Mouse (Mus musculus) cerebellum, adult 9-10 months (tissue): ENCODE results near the gene Trpv1.

Source experiments
- DNase-seq: peaks from one replicate; pipeline ENCODE4 v3.0.0; 2022

Gene Trpv1

DNA sequence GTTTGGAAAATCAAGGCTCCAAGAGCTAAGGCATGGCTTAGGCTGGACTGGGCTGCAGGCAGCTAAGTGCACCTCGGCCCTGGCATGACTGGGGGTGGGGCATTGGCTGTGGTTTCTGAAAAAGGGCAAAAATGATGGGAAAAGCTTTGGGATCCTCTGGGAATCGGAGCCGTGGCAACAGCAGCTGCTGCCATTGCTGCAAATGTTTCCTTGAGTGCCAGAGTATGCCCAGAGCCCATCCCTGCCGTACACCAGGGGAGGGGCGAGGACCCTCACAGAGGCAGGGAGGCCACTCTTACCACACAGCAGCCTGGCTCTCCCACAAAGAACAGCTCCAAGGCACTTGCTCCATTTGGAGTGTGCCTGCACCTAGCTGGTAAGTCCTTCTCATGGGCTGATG is at the start of gene Trpv1:
TSS of gene Trpv1 (plus strand) at position 301 of the 400 bp plus-strand sequence.
- DNase-seq, result no peak

DNA sequence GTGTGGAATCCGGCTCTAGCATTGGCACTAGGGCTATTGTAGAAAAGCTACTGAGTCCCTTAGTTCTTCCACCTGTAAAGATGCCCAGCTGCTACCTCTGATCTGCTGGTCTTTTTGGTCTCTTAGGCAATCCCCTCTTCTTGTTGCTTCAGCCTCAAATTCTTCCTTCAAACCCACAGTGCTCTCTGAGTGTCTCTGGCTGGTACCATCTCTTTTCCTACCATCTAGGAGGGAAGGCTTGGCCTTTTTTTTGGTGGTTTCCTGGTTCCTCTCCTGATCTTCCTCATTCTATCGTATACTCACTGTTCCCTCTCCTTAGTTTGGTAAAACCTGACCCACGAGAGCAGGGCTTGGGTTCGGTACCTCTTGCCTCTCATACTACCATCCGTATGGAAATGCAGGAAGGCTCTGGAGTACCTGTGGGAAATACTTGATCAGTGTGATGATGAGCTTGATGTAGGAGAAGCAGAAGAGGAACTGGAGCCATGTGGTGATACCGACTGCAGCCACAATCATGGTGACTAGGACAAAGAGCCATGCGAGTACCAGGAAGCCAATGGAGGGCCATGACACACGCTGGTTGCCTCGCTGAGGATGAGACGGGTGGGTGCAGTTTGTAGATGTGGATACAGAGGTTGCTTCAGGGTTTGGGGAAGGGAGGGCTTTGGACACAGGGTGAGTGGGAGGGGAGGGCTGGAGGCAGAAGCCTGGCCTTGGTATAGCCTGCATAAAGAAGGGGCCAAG is 48.0 kb upstream of the Trpv1 start:
- DNase-seq, result no peak

DNA sequence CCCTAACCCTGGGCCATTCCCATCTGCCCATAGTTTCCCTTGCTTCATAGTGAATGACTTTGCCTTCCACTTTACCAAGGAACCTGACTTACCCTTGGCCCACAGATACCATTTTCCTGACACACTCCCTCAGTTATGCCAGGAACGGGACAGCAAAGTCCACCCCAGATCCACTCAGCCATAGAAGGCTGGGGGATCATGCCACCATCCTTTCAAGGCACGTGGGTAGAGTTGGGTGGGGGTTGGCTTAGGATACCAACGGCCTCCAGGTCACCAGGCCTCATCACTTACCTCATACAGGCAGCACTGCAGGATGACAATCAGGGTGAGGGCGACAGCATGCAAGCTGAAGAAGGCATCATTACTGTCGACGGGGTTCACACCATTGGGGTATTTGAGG is 46.9 kb upstream of the Trpv1 start:
- DNase-seq, result no peak

DNA sequence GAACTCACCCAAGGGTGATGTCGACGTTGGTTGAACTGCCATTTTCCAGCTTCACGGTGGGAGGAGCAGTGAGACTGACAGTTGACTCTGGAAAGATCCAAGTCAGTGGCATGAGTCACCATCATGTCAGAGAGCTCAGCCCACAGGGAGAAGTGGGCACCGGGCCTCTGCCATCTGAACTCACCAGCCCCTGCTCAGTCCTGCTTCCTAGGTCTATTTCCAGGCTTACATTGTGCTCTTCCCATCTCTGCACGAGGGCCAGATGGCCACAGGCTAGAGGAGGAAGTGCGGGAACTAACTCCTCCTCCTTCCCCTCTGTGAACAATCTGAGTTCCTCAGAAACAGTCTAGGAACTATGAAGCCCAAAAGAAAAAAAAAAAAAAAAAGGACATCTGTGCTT is 41.0 kb upstream of the Trpv1 start:
- DNase-seq, result peak; percentile 73

DNA sequence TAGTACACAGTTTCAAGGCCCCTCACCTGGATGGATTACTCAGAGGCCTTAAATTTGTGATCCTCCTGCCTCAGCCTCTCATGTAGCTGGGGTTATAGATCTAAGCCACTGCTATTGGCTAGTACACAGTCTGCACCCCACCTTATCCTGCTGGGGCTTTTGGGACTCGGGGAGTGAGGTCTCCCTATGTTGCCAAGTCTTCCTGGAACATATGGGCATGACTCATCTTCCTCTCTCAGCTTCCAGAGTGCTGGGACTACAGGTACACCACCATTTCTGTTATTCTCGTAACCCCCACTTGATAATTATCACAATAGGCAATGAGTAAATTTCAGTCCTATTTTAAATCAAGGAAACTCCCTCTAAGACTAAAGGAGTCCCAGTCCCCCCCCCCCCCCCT is 39.6 kb upstream of the Trpv1 start:
- DNase-seq, result peak; percentile 31

DNA sequence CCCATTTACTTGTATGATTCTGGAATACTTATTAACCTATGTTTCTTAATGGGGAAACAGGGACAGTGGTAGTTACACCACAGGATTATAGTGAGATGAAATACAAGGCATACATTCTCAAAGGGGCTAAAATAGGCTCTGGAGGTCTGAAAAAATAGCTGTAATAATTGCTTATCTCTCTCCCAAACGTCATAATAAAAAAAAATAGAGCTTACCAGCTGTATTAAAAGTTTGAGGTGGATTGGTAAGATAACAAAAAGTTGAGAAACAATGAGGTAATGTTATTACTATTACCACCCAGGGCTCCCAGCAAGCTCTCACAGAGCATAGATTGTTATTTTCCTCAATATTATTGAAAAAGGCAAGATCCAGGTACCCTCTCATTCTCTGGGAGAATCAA is 35.9 kb upstream of the Trpv1 start:
- no peak for DNase-seq

DNA sequence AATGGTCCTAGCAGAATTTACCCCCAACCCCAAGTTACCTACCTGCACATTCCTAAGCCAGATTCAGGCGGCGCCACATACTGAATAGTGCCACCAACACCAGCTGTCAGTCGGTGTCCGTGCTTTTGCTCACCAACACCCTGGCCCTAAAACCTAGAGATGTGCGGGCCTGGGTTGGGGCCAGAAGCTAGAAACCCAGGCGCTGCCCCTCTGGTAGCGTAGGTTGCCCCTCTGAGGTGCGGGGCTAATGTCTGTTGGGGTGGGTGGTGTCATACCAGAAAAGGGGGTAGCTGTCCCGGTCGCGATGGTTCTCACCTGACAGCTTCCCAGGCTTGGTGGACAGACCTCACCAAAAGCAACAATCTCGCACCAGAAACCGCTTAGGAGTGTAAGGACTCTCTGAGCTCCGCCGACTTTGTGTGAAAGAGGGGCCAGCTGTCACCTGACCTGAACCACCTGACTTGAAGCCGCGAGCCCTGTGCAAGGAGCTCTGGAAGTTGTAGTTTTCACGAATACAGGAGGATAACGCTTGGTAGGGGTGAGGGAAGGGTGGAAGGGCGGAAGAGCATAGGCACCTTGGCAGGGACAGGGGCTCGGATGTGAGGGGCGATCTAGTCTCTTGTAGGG is 35.4 kb upstream of the Trpv1 start, which contains the start of gene Ctns:
TSS of gene Ctns (minus strand) at position 440 of the 627 bp plus-strand sequence.
- peak; percentile 93 for DNase-seq

DNA sequence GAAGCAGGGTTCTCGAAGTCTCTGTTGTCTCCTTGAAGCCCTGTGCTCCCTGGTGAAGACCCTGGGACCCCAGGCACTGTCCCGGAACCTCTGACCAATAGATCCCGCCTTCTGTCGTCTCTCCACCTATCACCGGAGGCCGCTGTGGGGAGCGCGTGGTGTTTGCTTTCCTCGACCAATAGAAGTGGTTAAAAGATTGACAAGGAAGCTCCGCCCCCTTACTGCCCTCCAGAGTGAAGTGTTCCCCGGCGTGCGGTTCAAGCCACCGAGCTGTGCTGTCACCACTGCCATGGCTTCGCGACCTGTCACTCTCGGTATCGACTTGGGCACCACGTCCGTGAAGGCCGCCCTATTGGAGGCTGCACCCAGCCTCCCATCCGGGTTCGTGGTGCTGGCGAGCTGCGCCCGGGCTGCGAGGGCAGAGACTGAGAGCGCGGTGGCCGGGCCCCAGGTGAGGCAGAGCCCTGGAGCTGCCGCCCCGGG is 34.8 kb upstream of the Trpv1 start, which contains the start of gene Shpk:
TSS of gene Shpk (plus strand) at position 231 of the 483 bp plus-strand sequence.
- peak; percentile 98 for DNase-seq

DNA sequence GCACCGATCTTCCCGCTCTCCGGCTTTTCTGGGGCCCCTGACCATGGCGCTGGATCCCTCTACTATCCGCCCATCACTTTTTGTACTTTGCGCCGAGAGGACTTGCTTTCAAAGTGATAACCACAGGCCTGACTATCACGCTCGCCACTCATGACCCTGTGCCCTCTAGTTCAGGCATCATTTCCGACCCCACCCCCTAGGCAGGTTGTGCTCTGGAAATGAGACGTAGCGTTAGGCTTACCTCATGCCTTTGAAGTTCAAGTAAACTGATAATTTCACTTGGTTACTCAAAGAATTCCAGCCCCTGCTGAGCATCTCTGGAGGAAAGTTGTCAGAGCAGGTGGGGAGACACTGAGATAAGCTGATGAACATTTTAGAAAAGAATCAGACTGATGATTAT is 34.2 kb upstream of the Trpv1 start:
- peak; percentile 60 for DNase-seq

DNA sequence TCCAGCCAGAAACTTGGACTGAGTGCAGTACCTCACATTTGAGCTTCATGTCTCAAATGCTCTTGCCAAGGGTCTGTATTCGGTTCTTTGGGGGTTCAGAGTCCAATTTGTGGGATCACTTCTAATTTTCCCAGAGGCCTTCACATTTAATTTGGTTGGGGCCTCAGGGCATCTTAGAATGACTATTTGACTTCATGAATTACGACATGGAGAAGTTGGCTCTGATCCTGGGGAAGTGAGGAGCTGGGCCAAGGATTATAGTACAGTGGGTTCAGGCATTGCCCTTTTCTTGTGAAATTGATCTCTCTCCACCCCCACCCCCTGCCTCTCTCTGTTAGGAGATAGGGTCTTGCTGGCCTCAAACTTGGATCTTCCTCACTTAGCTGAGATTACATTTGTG is 33.1 kb upstream of the Trpv1 start:
- peak; percentile 27 for DNase-seq

DNA sequence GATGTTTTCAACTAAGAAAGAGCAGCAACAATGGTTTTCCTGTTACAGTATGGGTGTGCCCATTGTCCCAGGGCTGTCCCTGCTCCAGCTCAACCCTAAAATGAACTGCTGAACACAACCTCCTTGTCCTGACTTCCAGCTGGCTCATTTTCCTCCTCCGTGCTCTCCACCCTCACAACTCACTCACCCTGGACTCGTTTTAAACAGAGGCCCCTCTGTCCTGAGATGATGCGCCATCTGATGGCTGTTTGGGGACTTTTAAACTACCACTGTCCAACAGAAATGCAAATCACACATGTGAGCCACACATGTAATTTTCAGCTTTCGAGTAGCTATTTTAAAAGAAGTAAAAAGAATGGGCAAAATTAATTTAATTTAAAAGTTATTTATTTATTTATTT is 32.5 kb upstream of the Trpv1 start:
- peak; percentile 22 for DNase-seq

DNA sequence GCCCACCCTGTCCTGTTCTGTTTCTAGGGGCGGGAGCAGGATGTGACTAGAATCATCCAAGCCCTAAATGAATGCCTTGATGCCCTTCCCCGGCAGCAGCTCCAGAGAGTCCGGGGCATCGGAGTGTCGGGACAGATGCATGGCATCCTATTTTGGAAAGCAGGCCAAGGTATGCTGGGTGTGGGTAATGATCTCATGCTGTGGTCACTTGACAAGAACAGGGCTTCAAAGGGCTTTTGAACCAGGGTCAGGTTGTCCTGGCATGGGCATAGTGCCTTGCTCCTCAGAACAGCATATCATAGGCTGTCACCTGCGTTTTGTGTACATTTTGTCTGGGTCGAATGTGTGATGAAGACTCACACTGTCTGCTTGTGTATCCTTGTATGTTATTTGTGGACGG is 30.2 kb upstream of the Trpv1 start:
- DNase-seq, result no peak

DNA sequence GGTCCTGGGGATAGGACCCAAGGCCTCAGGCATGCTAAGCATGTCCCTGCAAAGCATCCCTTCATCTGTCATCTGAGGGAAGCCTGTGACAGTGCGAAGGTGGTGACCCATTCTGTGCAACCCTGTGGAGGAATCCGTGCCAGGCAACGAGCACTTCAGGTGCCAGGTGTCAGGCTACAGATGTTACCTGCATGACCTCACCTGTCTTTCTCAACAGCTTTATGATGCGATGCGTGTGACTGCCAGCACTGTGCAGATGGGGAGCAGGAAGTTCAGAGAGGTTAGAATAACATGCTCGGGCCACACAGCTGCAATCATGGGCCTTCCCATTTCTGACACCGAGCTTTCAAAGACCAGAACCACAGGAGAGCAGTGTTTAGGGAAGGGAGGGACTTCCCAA is 28.9 kb upstream of the Trpv1 start:
- DNase-seq, result no peak

DNA sequence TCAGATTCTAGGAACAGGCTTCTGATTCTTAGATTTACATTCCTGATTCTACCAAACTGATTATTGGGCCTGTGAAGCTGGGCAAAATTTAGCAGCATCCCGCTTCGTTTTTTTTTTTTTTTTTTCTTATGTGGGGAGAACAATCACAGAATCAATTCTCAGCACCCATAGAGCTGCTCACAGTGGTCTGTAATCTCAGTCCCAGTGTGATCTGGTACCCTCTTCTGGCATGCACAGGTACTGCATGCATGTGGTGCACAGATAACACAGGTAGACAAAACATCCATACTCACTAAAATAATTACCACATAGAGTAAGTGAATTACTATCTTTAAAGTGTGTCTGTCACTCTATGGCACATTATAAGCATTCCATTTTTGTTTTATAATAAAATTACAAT is 26.5 kb upstream of the Trpv1 start:
- DNase-seq, result no peak

DNA sequence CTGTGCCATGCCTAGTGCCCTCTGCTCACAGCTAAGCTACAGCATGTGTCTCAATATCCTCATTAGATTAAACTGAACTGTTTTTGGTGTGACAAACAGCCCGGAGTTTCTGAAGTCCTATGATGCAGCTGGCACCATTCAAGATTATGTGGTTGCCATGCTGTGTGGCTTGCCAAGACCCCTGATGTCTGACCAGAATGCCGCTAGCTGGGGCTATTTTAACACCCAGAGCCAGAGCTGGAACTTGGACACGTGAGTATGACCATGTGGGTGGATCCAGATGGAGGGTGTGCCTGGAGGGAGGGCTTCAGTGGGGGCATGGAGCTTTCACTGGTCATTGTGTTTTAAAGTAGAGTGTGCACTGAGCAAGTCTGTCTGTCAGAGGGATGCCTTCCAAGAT is 20.1 kb upstream of the Trpv1 start:
- DNase-seq, result no peak

DNA sequence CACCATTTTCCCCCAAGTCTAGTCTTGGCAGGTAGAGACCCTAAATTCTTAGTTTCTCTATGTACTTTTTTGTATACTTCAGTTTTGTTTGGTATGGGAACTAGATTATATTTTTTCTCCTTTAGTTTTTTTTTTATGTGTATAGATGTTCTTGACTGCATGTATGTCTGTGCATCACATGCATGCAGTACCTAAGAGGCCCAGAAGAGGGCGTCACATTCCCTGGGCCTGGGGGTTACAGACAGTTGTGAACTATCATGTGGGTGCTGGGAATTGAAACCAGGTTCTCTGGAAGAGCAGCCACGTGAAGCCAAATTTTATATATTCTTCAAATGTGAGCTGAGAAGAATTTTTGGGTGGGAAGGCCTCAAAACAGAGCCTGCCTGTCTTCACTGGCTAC is 14.4 kb upstream of the Trpv1 start:
- DNase-seq, result no peak

DNA sequence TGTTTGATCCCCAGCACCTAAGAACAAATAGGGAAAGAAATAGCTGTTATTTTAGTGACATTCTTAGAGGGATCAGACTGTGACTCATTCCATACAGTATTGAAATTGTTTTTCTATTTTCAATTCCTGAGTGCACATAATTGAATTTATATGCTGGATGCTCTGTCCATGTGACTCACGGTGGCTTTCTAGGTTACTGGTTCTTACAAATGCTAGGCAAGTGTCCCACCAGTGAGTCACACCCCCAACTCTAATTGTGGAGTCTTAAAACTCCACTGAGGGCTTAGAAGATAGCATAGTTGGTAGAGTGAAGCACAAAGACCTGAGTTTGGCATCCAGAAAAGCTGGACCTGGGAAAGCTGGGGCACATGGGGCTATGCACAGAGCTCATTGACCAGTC is 13.4 kb upstream of the Trpv1 start:
- no peak for DNase-seq

DNA sequence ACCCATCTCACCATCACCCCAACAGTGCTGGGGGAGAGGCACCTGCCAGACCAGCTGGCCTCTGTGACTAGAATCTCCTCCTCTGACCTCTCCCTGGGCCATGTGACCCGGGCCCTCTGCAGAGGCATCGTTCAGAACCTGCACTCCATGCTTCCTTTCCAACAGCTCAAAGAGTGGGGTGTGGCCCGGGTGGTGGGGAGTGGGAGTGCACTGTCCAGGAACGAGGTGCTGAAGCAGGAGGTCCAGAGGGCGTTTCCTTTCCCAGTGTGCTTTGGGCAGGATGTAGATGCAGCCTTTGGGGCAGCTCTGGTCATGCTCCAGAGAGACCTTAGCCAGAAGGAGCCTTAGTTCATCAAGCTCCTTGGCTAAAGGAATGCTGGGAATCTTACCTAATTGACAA is 11.2 kb upstream of the Trpv1 start:
- DNase-seq, result no peak

DNA sequence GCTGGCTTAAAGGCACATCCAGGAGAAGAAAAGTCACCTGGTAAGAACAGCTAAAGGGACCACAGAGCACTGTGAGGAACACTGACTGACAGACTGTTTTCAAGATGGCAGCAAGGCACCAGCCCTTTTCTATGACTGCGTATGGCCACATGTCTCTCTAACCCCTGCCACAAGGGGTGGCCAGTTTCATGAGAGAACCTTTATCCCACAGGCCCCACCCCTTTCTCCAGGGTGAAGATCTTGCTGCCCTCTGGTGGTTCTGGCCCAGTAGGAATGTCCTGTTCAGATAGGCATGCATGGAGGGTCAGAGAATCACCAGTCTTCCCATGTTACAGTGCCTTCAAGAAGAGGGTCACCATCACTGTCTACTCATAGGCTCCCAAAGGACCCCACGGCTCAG is 10.1 kb upstream of the Trpv1 start:
- DNase-seq, result peak; percentile 6

DNA sequence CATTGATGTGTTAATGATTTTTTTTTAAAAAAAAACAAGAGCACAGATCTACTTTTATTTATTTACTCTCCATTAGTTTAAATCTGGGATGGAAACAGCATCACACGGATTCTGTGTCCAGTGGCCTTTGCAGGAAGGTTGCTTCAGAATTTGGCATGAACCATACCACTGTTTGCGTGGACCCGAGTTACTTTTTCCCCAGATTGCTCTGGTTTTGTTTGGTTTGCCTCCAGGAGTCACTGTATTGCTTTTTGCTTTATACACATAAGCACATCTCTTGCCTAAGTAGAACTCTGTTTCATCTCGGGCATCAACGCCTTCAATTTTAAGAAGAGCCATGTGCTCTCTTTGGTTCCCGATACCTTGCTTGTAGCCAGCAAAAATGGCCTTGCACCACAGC is 8.2 kb upstream of the Trpv1 start:
- DNase-seq, result no peak

DNA sequence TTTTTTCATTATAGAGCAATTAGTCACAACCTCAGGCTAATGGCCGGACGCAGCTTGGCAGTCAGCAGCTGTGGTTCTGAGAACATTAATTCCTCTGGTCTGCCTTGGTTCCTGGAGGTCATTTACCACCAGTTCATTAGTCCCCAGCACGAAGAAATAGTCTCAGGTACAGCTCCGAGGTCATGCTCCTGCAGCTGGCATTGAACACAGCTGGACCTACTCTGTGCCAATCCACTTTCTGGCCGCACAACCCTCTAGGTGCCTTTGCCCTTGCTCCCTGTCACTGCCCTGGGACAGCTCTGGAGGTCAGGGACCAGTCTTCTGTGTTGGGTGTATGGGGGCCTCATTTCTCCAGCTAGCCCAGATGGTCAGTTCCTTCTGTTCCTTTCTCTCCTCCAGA is 5.2 kb upstream of the Trpv1 start:
- no peak for DNase-seq

DNA sequence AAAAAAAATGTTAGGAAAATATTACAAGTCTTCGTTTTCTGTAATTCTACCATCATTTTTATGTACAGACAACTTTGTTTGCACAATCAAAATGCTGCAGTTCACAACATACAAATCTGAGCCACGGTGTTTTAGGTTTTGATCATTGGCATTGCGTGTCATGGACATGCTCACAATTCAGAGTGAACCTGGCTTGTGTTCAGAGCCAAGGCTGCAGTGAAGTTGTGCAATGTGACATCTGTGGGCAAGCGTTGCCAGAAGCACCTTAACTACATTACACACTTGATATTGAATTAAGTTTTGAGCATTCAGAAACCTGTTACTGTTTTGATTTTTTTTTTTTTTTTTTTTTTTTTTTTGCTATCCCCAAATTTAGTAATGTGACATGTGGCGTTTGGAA is 4.0 kb upstream of the Trpv1 start:
- DNase-seq, result no peak

DNA sequence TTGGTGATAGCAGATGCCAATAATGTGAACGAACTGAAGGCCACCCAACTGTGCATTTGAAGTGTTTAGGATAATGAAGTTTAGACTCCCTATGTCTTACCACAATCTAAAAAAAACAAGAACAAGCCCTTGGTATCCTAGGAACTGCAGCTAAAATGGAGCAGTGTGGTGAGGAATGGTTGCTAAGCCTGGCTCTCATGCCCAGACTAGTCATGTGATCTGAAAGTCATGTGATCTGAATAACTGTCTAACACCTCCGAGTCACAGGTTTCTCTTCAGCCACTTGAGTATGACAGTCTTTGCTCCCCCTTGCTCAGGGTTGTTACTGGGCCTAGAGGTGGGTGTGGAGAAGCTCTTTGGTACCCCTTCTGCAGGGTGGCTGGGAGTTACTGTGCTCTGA is 1.6 kb upstream of the Trpv1 start:
- no peak for DNase-seq

DNA sequence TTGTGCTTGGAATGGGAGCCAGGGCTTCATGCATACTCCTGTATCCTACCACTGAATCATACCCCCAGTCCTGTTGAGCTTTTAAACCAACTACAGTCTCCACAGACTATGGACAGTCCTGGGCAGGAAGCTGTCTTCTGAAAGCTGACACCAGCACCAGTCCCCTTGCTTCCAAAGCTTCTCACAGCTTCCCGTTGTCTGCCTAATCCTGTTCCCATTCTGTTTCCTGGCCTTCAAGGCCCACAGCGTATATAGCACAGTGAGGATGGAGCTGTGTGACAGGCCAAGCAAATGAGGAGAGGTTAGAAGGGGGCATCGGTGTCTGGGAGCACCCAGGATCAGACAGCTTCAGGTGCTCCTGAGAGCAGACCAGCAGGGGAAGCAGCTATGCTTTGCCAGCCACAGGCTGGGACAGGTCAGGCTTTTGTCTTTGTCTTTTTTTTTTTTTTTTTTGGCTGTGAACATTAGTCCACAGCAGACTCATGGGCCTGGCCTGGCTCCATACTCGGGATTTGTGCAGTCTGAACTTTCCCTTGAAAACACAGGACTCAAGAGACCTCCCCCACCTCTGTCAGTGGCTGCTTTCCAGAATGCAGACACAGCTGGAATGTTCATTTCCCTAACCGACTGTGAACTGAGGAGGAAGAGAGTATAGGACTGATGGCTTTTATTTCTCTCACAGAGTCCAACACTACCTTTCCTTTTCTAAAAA is 2.1 kb downstream of the Trpv1 start:
- DNase-seq, result no peak
